Mouse (Mus musculus) stomach, embryonic 15.5 days (tissue): ENCODE data around the gene Kl. TPM values are rescaled to one million over a fixed set of nuclear protein-coding genes. Genes with fewer than 3 reads are reported as not detected.
A peak's percentile ranks its signal among the peaks of the same experiment; 100 is the strongest.

Source experiments
- ATAC-seq: fragments of 200-750 bp; cut with Nextera tagmentation; 2 replicates; pipeline ENCODE4 v1.8.0; 2017; ENCODE audit warnings: low read depth, moderate number of reproducible peaks, moderate TSS enrichment; ENCODE audit not compliant: insufficient read depth, low FRiP score
- H3K27ac ChIP-seq: fragments of 300-500 bp; sonication (generic); 2 replicates; pipeline ENCODE4 v1.5.1; 2015; ENCODE audit warnings: mild to moderate bottlenecking, inconsistent platforms
- H3K27me3 ChIP-seq: fragments of 300-500 bp; sonication (generic); replicated peaks from 2 replicates; pipeline ENCODE4 v1.6.1; 2015; ENCODE audit warnings: inconsistent platforms
- H3K36me3 ChIP-seq: fragments of 300-500 bp; sonication (generic); 2 replicates; pipeline ENCODE4 v1.6.1; 2015; ENCODE audit warnings: inconsistent platforms
- H3K4me1 ChIP-seq: fragments of 300-500 bp; sonication (generic); 2 replicates; pipeline ENCODE4 v1.6.1; 2015; ENCODE audit warnings: inconsistent platforms
- H3K4me2 ChIP-seq: fragments of 300-500 bp; sonication (generic); 2 replicates; pipeline ENCODE4 v1.6.1; 2015; ENCODE audit warnings: mild to moderate bottlenecking, inconsistent platforms
- H3K4me3 ChIP-seq: fragments of 300-500 bp; sonication (generic); replicated peaks from 2 replicates; pipeline ENCODE4 v1.5.1; 2015; ENCODE audit warnings: inconsistent platforms
- H3K9ac ChIP-seq: fragments of 300-500 bp; sonication (generic); 2 replicates; pipeline ENCODE4 v1.6.1; 2015; ENCODE audit warnings: inconsistent platforms
- H3K9me3 ChIP-seq: fragments of 300-500 bp; sonication (generic); 2 replicates; pipeline ENCODE4 v1.6.1; 2016; ENCODE audit warnings: inconsistent platforms
- WGBS: fragments of 180-500 bp; shearing (Covaris S2); methylation state at CpG from one replicate; pipeline ENCODE4 v1.1.7; 2015; 5-methylcytosine and 5-hydroxymethylcytosine counted together
- polyA plus RNA-seq: library from polyadenylated mRNA; unstranded; fragments of >200 nt; fragmentation: Nextera tagmentation; extraction: Ambion mirVana; gene quantifications from 2 replicates; pipeline ENCODE4 v1.2.1, GENCODE M21; 2015

Gene Kl
- polyA plus RNA-seq, 1 experiment from 2014 or later, result 0.13 TPM

DNA sequence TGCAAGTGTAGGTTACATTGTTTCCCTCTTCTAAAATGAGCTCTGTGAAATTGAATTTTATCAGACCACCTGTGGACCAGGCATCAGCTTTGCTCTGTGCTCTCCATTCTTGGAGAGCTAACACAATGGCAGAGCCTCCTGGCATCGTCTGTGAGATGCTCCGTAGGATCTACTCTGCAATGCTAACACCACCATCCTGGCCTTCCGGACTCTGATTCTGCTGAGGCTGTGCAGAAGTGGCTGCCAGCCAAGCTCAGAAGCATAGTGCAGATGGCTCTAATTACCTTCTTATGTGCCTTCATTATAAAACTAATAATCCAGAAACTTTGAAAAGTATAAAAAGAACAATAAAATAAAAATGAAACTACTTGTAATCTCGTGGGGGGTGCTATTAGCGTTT is 16.2 kb upstream of the Kl start:
- WGBS, result 35% methylated on average over 5 of the region's 5 CpGs
- Histone ChIP-seq H3K27ac (peak overlapping the region; percentile 62; the same call in 1 of the 2 replicates), H3K4me2 (no peak overlapping the region), H3K27me3 (no peaks in the 10 kb centered on the region), H3K9ac (no peak overlapping the region), H3K36me3 (no peaks in the 10 kb centered on the region), H3K4me1 (no peaks in the 10 kb centered on the region), H3K4me3 (no peak overlapping the region), H3K9me3 (no peaks in the 10 kb centered on the region)
- ATAC-seq, result no peak

DNA sequence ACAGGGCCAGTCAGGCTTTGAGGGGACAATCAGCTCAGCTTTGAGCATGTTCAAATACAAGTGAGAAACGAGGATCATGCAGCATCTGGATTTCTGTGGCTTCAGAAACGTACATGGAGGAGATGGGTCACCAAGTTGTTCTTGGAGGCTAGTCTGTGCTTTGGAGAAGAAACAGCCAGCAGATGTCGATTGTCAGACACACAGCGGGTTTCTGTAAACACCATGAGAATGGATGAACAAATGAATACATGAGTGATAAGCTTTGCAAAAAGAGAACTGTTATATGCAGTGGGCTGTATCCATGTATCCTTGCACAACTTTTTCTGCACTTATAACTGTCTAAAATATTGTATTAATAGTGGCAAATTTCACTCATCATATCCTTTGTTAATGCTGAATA is 15.6 kb upstream of the Kl start:
- no peak overlapping the region for H3K4me3 ChIP-seq
- H3K4me2 ChIP-seq, result no peak overlapping the region
- H3K9me3 ChIP-seq, result no peaks in the 10 kb centered on the region
- no peaks in the 10 kb centered on the region for H3K36me3 ChIP-seq
- peak overlapping the region; percentile 62; the same call in 1 of the 2 replicates for H3K27ac ChIP-seq
- no peaks in the 10 kb centered on the region for H3K27me3 ChIP-seq
- 35% methylated on average over 4 of the region's 4 CpGs for WGBS
- H3K4me1 ChIP-seq, result no peaks in the 10 kb centered on the region
- H3K9ac ChIP-seq, result no peak overlapping the region
- ATAC-seq, result no peak

DNA sequence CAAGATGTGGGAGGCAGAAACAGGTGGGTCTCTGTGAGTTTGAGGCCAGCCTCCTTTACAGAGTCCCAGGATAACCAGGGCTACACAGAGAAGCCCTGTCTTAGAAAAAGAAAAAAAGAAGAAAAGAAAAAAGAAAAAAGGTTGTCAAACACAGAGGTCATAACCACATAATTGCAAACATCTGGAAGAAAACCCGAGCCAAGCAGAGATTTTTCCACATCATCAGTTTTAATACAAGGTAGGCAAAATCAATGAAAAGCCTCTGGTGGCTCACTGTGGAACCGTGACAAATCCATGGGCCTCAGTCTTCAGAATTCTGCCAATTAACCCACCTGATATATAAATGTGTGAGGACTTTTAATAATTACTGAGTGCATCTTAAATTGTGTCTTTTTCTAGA is 14.9 kb upstream of the Kl start:
- H3K4me1 ChIP-seq, result no peaks in the 10 kb centered on the region
- H3K27me3 ChIP-seq, result no peaks in the 10 kb centered on the region
- no peak overlapping the region for H3K4me3 ChIP-seq
- no peak overlapping the region for H3K27ac ChIP-seq
- H3K9ac ChIP-seq, result no peak overlapping the region
- H3K36me3 ChIP-seq, result no peaks in the 10 kb centered on the region
- 47% methylated on average over 2 of the region's 2 CpGs for WGBS
- H3K4me2 ChIP-seq, result no peak overlapping the region
- no peak for ATAC-seq
- no peaks in the 10 kb centered on the region for H3K9me3 ChIP-seq

GRCm38 (mm10) chr5:150945576-150945975 is 6.8 kb upstream of the Kl start:
- Histone ChIP-seq H3K36me3 (no peaks in the 10 kb centered on the region), H3K4me3 (no peak overlapping the region), H3K9me3 (no peaks in the 10 kb centered on the region), H3K4me2 (no peak overlapping the region), H3K27me3 (no peaks in the 10 kb centered on the region), H3K27ac (no peak overlapping the region), H3K4me1 (no peaks in the 10 kb centered on the region), H3K9ac (no peak overlapping the region)
- 92% methylated on average over 2 of the region's 2 CpGs for WGBS
- no peak for ATAC-seq

GRCm38 (mm10) chr5:150949131-150949530 is 3.3 kb upstream of the Kl start:
- WGBS, result 84% methylated on average over 3 of the region's 3 CpGs

GRCm38 (mm10) chr5:150951325-150951724 is 1.1 kb upstream of the Kl start:
- no peaks in the 10 kb centered on the region for H3K9me3 ChIP-seq
- H3K9ac ChIP-seq, result no peak overlapping the region
- no peak for ATAC-seq
- H3K4me3 ChIP-seq, result no peak overlapping the region
- peaks cover 40% of the 10 kb centered on the region for H3K27me3 ChIP-seq
- no peak overlapping the region for H3K4me2 ChIP-seq
- no peak overlapping the region for H3K27ac ChIP-seq
- H3K36me3 ChIP-seq, result no peaks in the 10 kb centered on the region
- peaks cover 11% of the 10 kb centered on the region; the same call in 1 of the 2 replicates for H3K4me1 ChIP-seq
- 89% methylated on average over 7 of the region's 7 CpGs for WGBS

More at GRCm38 (mm10) chr5:150949131-150949530, 3.3 kb upstream of the Kl start:
- H3K36me3 ChIP-seq, result no peaks in the 10 kb centered on the region
- peaks cover 28% of the 10 kb centered on the region for H3K27me3 ChIP-seq
- ATAC-seq, result no peak
- no peak overlapping the region for H3K9ac ChIP-seq
- peaks cover 11% of the 10 kb centered on the region; the same call in 1 of the 2 replicates for H3K4me1 ChIP-seq
- H3K27ac ChIP-seq, result no peak overlapping the region
- H3K9me3 ChIP-seq, result no peaks in the 10 kb centered on the region
- H3K4me2 ChIP-seq, result no peak overlapping the region
- H3K4me3 ChIP-seq, result no peak overlapping the region

- Histone ChIP-seq H3K4me3 (peak overlapping the region; percentile 45), H3K4me2 (peak overlapping the region; percentile 83), H3K9me3 (no peaks in the 10 kb centered on the region), H3K27me3 (peaks cover 40% of the 10 kb centered on the region), H3K36me3 (no peaks in the 10 kb centered on the region), H3K27ac (no peak overlapping the region), H3K9ac (peak overlapping the region; percentile 20; the same call in 1 of the 2 replicates), H3K4me1 (peaks cover 11% of the 10 kb centered on the region; the same call in 1 of the 2 replicates)
- ATAC-seq, result 0 out of 2 replicates have a peak, but pooled peaks have one; percentile 32
- 2% methylated on average over 88 of the region's 89 CpGs for WGBS
These were observed 488 bp downstream of the Kl start for GRCm38 (mm10) chr5:150952669-150953521.

DNA sequence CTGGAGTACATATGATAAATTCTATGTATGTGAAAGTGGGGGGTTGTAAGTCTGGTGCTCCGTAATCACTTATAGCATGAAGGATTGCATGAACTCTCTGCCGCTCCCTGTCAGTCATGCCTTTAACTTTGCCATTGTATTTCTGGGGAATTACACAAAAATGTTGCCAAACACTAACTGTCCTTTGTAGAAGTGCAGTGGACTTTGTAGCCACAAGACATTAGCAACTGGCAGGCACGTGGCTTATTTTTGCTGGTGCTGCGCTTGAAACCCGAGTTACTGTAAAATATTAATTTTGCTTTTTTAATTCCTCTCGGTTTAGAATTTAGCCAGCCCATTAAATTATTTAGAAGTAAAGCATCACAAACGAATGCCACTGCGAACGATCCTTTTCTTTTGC is 2.4 kb downstream of the Kl start:
- no peak for ATAC-seq
- H3K4me3 ChIP-seq, result no peak overlapping the region
- H3K9ac ChIP-seq, result no peak overlapping the region
- no peaks in the 10 kb centered on the region for H3K9me3 ChIP-seq
- H3K27ac ChIP-seq, result no peak overlapping the region
- 88% methylated on average over 9 of the region's 9 CpGs for WGBS
- H3K4me1 ChIP-seq, result peaks cover 11% of the 10 kb centered on the region; the same call in 1 of the 2 replicates
- no peaks in the 10 kb centered on the region for H3K36me3 ChIP-seq
- H3K27me3 ChIP-seq, result peaks cover 40% of the 10 kb centered on the region
- no peak overlapping the region for H3K4me2 ChIP-seq

GRCm38 (mm10) chr5:150959861-150960260 is 7.5 kb downstream of the Kl start:
- no peaks in the 10 kb centered on the region for H3K9me3 ChIP-seq
- no peak overlapping the region for H3K27ac ChIP-seq
- H3K36me3 ChIP-seq, result no peaks in the 10 kb centered on the region
- ATAC-seq, result no peak
- H3K9ac ChIP-seq, result no peak overlapping the region
- H3K27me3 ChIP-seq, result peaks cover 6% of the 10 kb centered on the region; the same call in 1 of the 2 replicates
- no peaks in the 10 kb centered on the region for H3K4me1 ChIP-seq
- no peak overlapping the region for H3K4me2 ChIP-seq
- WGBS, result 54% methylated on average over 1 of the region's 1 CpGs
- H3K4me3 ChIP-seq, result no peak overlapping the region

DNA sequence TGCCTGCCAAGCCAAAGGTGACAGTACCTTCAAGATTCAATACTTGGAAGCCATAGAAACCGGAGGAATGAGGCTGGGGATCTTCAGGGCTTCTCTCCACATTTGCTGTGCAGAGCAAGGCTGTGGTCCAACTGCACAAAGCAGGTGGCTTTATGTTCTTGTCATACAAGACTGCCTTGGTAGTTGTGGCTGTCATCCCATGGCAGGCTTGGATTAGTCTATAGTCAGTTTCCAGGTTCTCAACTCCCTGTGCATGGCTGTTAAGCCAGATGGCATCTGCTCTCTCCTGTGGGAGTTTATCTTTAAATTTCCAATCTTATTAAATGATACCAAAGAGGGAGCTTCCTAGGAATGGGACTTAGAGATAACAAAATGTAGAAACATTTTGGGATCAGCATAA is 9.2 kb downstream of the Kl start:
- H3K9me3 ChIP-seq, result no peaks in the 10 kb centered on the region
- no peaks in the 10 kb centered on the region for H3K36me3 ChIP-seq
- no peak overlapping the region for H3K4me2 ChIP-seq
- H3K4me1 ChIP-seq, result no peaks in the 10 kb centered on the region
- no peak overlapping the region for H3K9ac ChIP-seq
- H3K4me3 ChIP-seq, result no peak overlapping the region
- no peak for ATAC-seq
- no peaks in the 10 kb centered on the region for H3K27me3 ChIP-seq
- H3K27ac ChIP-seq, result no peak overlapping the region
- WGBS, result 84% methylated on average over 1 of the region's 1 CpGs

- 81% methylated on average over 1 of the region's 1 CpGs for WGBS
- no peak for ATAC-seq
- no peaks in the 10 kb centered on the region for H3K27me3 ChIP-seq
These were observed 10.3 kb downstream of the Kl start for GRCm38 (mm10) chr5:150962756-150963155.

DNA sequence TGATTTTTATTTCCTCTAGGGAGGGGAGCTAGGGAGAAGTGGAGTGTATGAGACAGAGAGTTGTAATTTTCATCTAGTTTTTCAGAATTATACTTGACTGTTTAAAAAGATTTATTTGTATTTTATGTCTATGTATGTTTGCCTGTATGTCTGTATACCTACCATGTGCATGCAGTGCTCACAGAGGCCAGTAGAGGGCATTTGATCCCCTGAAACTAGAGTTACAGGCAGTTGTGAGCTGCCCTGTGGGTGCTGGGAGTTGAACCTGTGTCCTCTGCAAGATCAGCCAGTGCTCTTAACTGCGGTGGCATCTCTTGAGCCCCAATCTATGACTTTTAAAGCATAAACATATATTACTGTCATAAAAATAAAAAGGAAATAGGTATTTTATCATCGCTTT is 15.5 kb downstream of the Kl start:
- H3K36me3 ChIP-seq, result no peaks in the 10 kb centered on the region
- no peak overlapping the region for H3K4me3 ChIP-seq
- H3K4me2 ChIP-seq, result no peak overlapping the region
- no peak overlapping the region for H3K9ac ChIP-seq
- ATAC-seq, result no peak
- no peaks in the 10 kb centered on the region for H3K4me1 ChIP-seq
- no peaks in the 10 kb centered on the region for H3K9me3 ChIP-seq
- H3K27ac ChIP-seq, result no peak overlapping the region
- 96% methylated on average over 2 of the region's 2 CpGs for WGBS
- no peaks in the 10 kb centered on the region for H3K27me3 ChIP-seq

More at GRCm38 (mm10) chr5:150962756-150963155, 10.3 kb downstream of the Kl start:
- H3K36me3 ChIP-seq, result no peaks in the 10 kb centered on the region
- no peak overlapping the region for H3K4me2 ChIP-seq
- H3K4me3 ChIP-seq, result no peak overlapping the region
- no peaks in the 10 kb centered on the region for H3K9me3 ChIP-seq
- H3K4me1 ChIP-seq, result no peaks in the 10 kb centered on the region
- no peak overlapping the region for H3K27ac ChIP-seq
- no peak overlapping the region for H3K9ac ChIP-seq
